Mouse (Mus musculus): ENCODE data around the gene Lsm4. TPM values are rescaled to one million over a fixed set of nuclear protein-coding genes. Genes with fewer than 3 reads are reported as not detected.

Lsm4 gene
- polyA plus RNA-seq, 1 experiment from 2014 or later, result 199 TPM

GRCm38 (mm10) chr8:70701982-70702841 is 29.2 kb downstream of the Lsm4 start:
- H3K4me3 ChIP-seq (ENCODE audit: low read depth, low read length), result no peak overlapping the region
- no peak overlapping the region for H3K27ac ChIP-seq (replicated peaks; ENCODE audit: low read depth, low read length)
- WGBS, result 83% methylated on average over 2 of the region's 2 CpGs
- peak overlapping the region; percentile 61; the same call in 1 of the 2 replicates for H3K4me2 ChIP-seq (ENCODE audit: low read depth, low read length)
- DNase-seq (ENCODE audit: low spot score), result no peak
- H3K27me3 ChIP-seq (replicated peaks; ENCODE audit: control insufficient read depth, insufficient read depth, low read length), result no peaks in the 10 kb centered on the region
- H3K9me3 ChIP-seq (ENCODE audit: control insufficient read depth, low read length), result no peaks in the 10 kb centered on the region
- H3K4me1 ChIP-seq (ENCODE audit: control insufficient read depth, insufficient read depth, low read length), result peaks cover 17% of the 10 kb centered on the region
- peaks cover 21% of the 10 kb centered on the region; the same call in 1 of the 2 replicates for H3K36me3 ChIP-seq (ENCODE audit: control insufficient read depth, insufficient read depth, low read length)
- ATAC-seq (ENCODE audit: low read depth), result no peak
- no peak overlapping the region for H3K9ac ChIP-seq (ENCODE audit: low read depth, low read length)

GRCm38 (mm10) chr8:70702842-70703182 is 29.8 kb downstream of the Lsm4 start:
- Histone ChIP-seq H3K9ac (ENCODE audit: low read depth, low read length) (no peak overlapping the region), H3K9me3 (ENCODE audit: control insufficient read depth, low read length) (no peaks in the 10 kb centered on the region), H3K4me2 (ENCODE audit: low read depth, low read length) (no peak overlapping the region), H3K4me3 (ENCODE audit: low read depth, low read length) (no peak overlapping the region), H3K36me3 (ENCODE audit: control insufficient read depth, insufficient read depth, low read length) (peaks cover 21% of the 10 kb centered on the region; the same call in 1 of the 2 replicates), H3K27me3 (replicated peaks; ENCODE audit: control insufficient read depth, insufficient read depth, low read length) (no peaks in the 10 kb centered on the region), H3K27ac (replicated peaks; ENCODE audit: low read depth, low read length) (no peak overlapping the region), H3K4me1 (ENCODE audit: control insufficient read depth, insufficient read depth, low read length) (peaks cover 11% of the 10 kb centered on the region)
- no peak for ATAC-seq (ENCODE audit: low read depth)
- DNase-seq (ENCODE audit: low spot score), result no peak
- 81% methylated on average over 3 of the region's 3 CpGs for WGBS

- H3K36me3 ChIP-seq (ENCODE audit: control insufficient read depth, insufficient read depth, low read length), result peaks cover 21% of the 10 kb centered on the region; the same call in 1 of the 2 replicates
- 94% methylated on average over 3 of the region's 3 CpGs for WGBS
- no peak for DNase-seq (ENCODE audit: low spot score)
- H3K9me3 ChIP-seq (ENCODE audit: control insufficient read depth, low read length), result no peaks in the 10 kb centered on the region
- no peak within 1 kb of the TSS for H3K27ac ChIP-seq (replicated peaks; ENCODE audit: low read depth, low read length)
- H3K27me3 ChIP-seq (replicated peaks; ENCODE audit: control insufficient read depth, insufficient read depth, low read length), result no peaks in the 10 kb centered on the region
- 0 out of 2 replicates have a peak within 1 kb of the TSS, but pooled peaks have one; percentile 61 for H3K4me2 ChIP-seq (ENCODE audit: low read depth, low read length)
- H3K4me3 ChIP-seq (ENCODE audit: low read depth, low read length), result no peak within 1 kb of the TSS
- no peak for ATAC-seq (ENCODE audit: low read depth)
- peaks cover 8% of the 10 kb centered on the region; the same call in 1 of the 2 replicates for H3K4me1 ChIP-seq (ENCODE audit: control insufficient read depth, insufficient read depth, low read length)
- no peak within 1 kb of the TSS for H3K9ac ChIP-seq (ENCODE audit: low read depth, low read length)
Observed at GRCm38 (mm10) chr8:70703287-70703686, 30.2 kb downstream of the Lsm4 start, which contains the start of gene Iqcn. TSS of gene Iqcn (plus strand) at chr8:70703457.

- Histone ChIP-seq H3K27me3 (replicated peaks; ENCODE audit: control insufficient read depth, insufficient read depth, low read length) (no peaks in the 10 kb centered on the region), H3K36me3 (ENCODE audit: control insufficient read depth, insufficient read depth, low read length) (0 out of 2 replicates have a peak, but pooled peaks cover 9% of the 10 kb centered on the region), H3K4me1 (ENCODE audit: control insufficient read depth, insufficient read depth, low read length) (no peaks in the 10 kb centered on the region), H3K9ac (ENCODE audit: low read depth, low read length) (no peak overlapping the region), H3K9me3 (ENCODE audit: control insufficient read depth, low read length) (no peaks in the 10 kb centered on the region), H3K4me2 (ENCODE audit: low read depth, low read length) (no peak overlapping the region), H3K4me3 (ENCODE audit: low read depth, low read length) (no peak overlapping the region), H3K27ac (replicated peaks; ENCODE audit: low read depth, low read length) (no peak overlapping the region)
- no peak for DNase-seq (ENCODE audit: low spot score)
- ATAC-seq (ENCODE audit: low read depth), result no peak
- 90% methylated on average over 14 of the region's 14 CpGs for WGBS
Observed at GRCm38 (mm10) chr8:70708281-70708680, 35.2 kb downstream of the Lsm4 start.

GRCm38 (mm10) chr8:70709794-70710193 is 36.7 kb downstream of the Lsm4 start:
- no peak for DNase-seq (ENCODE audit: low spot score)
- Histone ChIP-seq H3K9ac (ENCODE audit: low read depth, low read length) (no peak overlapping the region), H3K4me3 (ENCODE audit: low read depth, low read length) (no peak overlapping the region), H3K4me1 (ENCODE audit: control insufficient read depth, insufficient read depth, low read length) (no peaks in the 10 kb centered on the region), H3K27me3 (replicated peaks; ENCODE audit: control insufficient read depth, insufficient read depth, low read length) (no peaks in the 10 kb centered on the region), H3K36me3 (ENCODE audit: control insufficient read depth, insufficient read depth, low read length) (no peaks in the 10 kb centered on the region), H3K9me3 (ENCODE audit: control insufficient read depth, low read length) (no peaks in the 10 kb centered on the region), H3K27ac (replicated peaks; ENCODE audit: low read depth, low read length) (no peak overlapping the region), H3K4me2 (ENCODE audit: low read depth, low read length) (no peak overlapping the region)
- WGBS, result 87% methylated on average over 8 of the region's 9 CpGs
- ATAC-seq (ENCODE audit: low read depth), result no peak

GRCm38 (mm10) chr8:70710296-70710695 is 37.2 kb downstream of the Lsm4 start:
- Histone ChIP-seq H3K27ac (replicated peaks; ENCODE audit: low read depth, low read length) (no peak overlapping the region), H3K4me1 (ENCODE audit: control insufficient read depth, insufficient read depth, low read length) (no peaks in the 10 kb centered on the region), H3K4me2 (ENCODE audit: low read depth, low read length) (no peak overlapping the region), H3K27me3 (replicated peaks; ENCODE audit: control insufficient read depth, insufficient read depth, low read length) (no peaks in the 10 kb centered on the region), H3K4me3 (ENCODE audit: low read depth, low read length) (no peak overlapping the region), H3K9ac (ENCODE audit: low read depth, low read length) (no peak overlapping the region), H3K36me3 (ENCODE audit: control insufficient read depth, insufficient read depth, low read length) (no peaks in the 10 kb centered on the region), H3K9me3 (ENCODE audit: control insufficient read depth, low read length) (no peaks in the 10 kb centered on the region)
- DNase-seq (ENCODE audit: low spot score), result no peak
- WGBS, result 100% methylated on average over 1 of the region's 1 CpGs
- no peak for ATAC-seq (ENCODE audit: low read depth)

GRCm38 (mm10) chr8:70711041-70711440 is 38.0 kb downstream of the Lsm4 start:
- ATAC-seq (ENCODE audit: low read depth), result no peak
- 87% methylated on average over 6 of the region's 11 CpGs for WGBS
- no peaks in the 10 kb centered on the region for H3K36me3 ChIP-seq (ENCODE audit: control insufficient read depth, insufficient read depth, low read length)
- H3K9me3 ChIP-seq (ENCODE audit: control insufficient read depth, low read length), result no peaks in the 10 kb centered on the region
- no peaks in the 10 kb centered on the region for H3K27me3 ChIP-seq (replicated peaks; ENCODE audit: control insufficient read depth, insufficient read depth, low read length)
- no peak overlapping the region for H3K9ac ChIP-seq (ENCODE audit: low read depth, low read length)
- no peaks in the 10 kb centered on the region for H3K4me1 ChIP-seq (ENCODE audit: control insufficient read depth, insufficient read depth, low read length)
- H3K27ac ChIP-seq (replicated peaks; ENCODE audit: low read depth, low read length), result no peak overlapping the region
- no peak for DNase-seq (ENCODE audit: low spot score)
- no peak overlapping the region for H3K4me3 ChIP-seq (ENCODE audit: low read depth, low read length)
- no peak overlapping the region for H3K4me2 ChIP-seq (ENCODE audit: low read depth, low read length)

GRCm38 (mm10) chr8:70713991-70714390 is 40.9 kb downstream of the Lsm4 start:
- Histone ChIP-seq H3K36me3 (ENCODE audit: control insufficient read depth, insufficient read depth, low read length) (no peaks in the 10 kb centered on the region), H3K9ac (ENCODE audit: low read depth, low read length) (no peak overlapping the region), H3K4me2 (ENCODE audit: low read depth, low read length) (no peak overlapping the region), H3K9me3 (ENCODE audit: control insufficient read depth, low read length) (no peaks in the 10 kb centered on the region), H3K27ac (replicated peaks; ENCODE audit: low read depth, low read length) (no peak overlapping the region), H3K4me1 (ENCODE audit: control insufficient read depth, insufficient read depth, low read length) (no peaks in the 10 kb centered on the region), H3K27me3 (replicated peaks; ENCODE audit: control insufficient read depth, insufficient read depth, low read length) (no peaks in the 10 kb centered on the region), H3K4me3 (ENCODE audit: low read depth, low read length) (no peak overlapping the region)
- WGBS, result 80% methylated on average over 6 of the region's 7 CpGs
- DNase-seq (ENCODE audit: low spot score) (no peak), ATAC-seq (ENCODE audit: low read depth) (no peak)

GRCm38 (mm10) chr8:70715086-70715485 is 42.0 kb downstream of the Lsm4 start:
- no peak overlapping the region for H3K27ac ChIP-seq (replicated peaks; ENCODE audit: low read depth, low read length)
- 77% methylated on average over 2 of the region's 2 CpGs for WGBS

More at GRCm38 (mm10) chr8:70715086-70715485, 42.0 kb downstream of the Lsm4 start:
- Histone ChIP-seq H3K4me1 (ENCODE audit: control insufficient read depth, insufficient read depth, low read length) (no peaks in the 10 kb centered on the region), H3K9me3 (ENCODE audit: control insufficient read depth, low read length) (no peaks in the 10 kb centered on the region), H3K36me3 (ENCODE audit: control insufficient read depth, insufficient read depth, low read length) (no peaks in the 10 kb centered on the region), H3K4me2 (ENCODE audit: low read depth, low read length) (no peak overlapping the region), H3K4me3 (ENCODE audit: low read depth, low read length) (no peak overlapping the region), H3K9ac (ENCODE audit: low read depth, low read length) (no peak overlapping the region), H3K27me3 (replicated peaks; ENCODE audit: control insufficient read depth, insufficient read depth, low read length) (no peaks in the 10 kb centered on the region)
- ATAC-seq (ENCODE audit: low read depth) (no peak), DNase-seq (ENCODE audit: low spot score) (no peak)

Measured in embryonic facial prominence, embryonic 14.5 days (tissue).